Mouse (Mus musculus) midbrain, embryonic 13.5 days (tissue): ENCODE measurements at regions not wholly inside any gene's neighbourhood (a gene's known extent, or its start where the extent isn't known, plus 50 kb on each side); places are given as distances from the start of the nearest gene placed in this dataset.

ENCODE experiments used
- ATAC-seq: fragments of 200-750 bp; cut with Nextera tagmentation; 2 replicates; pipeline ENCODE4 v1.8.0; 2017; ENCODE audit warnings: mild to moderate bottlenecking, moderate TSS enrichment, moderate library complexity
- H3K27ac ChIP-seq: fragments of 300-500 bp; sonication (generic); 2 replicates; pipeline ENCODE4 v1.5.1; 2015; ENCODE audit warnings: inconsistent platforms, mild to moderate bottlenecking, moderate library complexity
- H3K27me3 ChIP-seq: fragments of 300-500 bp; sonication (generic); 2 replicates; pipeline ENCODE4 v1.6.1; 2015; ENCODE audit warnings: mild to moderate bottlenecking, inconsistent platforms
- H3K36me3 ChIP-seq: fragments of 300-500 bp; sonication (generic); 2 replicates; pipeline ENCODE4 v1.6.1; 2015; ENCODE audit warnings: mild to moderate bottlenecking, inconsistent platforms
- H3K4me1 ChIP-seq: fragments of 300-500 bp; sonication (generic); replicated peaks from 2 replicates; pipeline ENCODE4 v1.6.1; 2015; ENCODE audit warnings: inconsistent platforms
- H3K4me2 ChIP-seq: fragments of 300-500 bp; sonication (generic); replicated peaks from 2 replicates; pipeline ENCODE4 v1.6.1; 2015; ENCODE audit warnings: moderate library complexity, mild to moderate bottlenecking, inconsistent platforms
- H3K4me3 ChIP-seq: fragments of 300-500 bp; sonication (generic); replicated peaks from 2 replicates; pipeline ENCODE4 v1.5.1; 2015; ENCODE audit warnings: mild to moderate bottlenecking, inconsistent platforms
- H3K9ac ChIP-seq: fragments of 300-500 bp; sonication (generic); replicated peaks from 2 replicates; pipeline ENCODE4 v1.6.1; 2015; ENCODE audit warnings: mild to moderate bottlenecking, inconsistent platforms
- H3K9me3 ChIP-seq: fragments of 300-500 bp; sonication (generic); 2 replicates; pipeline ENCODE4 v1.6.1; 2016; ENCODE audit warnings: mild to moderate bottlenecking, inconsistent platforms
- WGBS: fragments of 180-500 bp; shearing (Covaris S2); methylation state at CpG from one replicate; pipeline ENCODE4 v1.1.7; 2015; 5-methylcytosine and 5-hydroxymethylcytosine counted together

DNA sequence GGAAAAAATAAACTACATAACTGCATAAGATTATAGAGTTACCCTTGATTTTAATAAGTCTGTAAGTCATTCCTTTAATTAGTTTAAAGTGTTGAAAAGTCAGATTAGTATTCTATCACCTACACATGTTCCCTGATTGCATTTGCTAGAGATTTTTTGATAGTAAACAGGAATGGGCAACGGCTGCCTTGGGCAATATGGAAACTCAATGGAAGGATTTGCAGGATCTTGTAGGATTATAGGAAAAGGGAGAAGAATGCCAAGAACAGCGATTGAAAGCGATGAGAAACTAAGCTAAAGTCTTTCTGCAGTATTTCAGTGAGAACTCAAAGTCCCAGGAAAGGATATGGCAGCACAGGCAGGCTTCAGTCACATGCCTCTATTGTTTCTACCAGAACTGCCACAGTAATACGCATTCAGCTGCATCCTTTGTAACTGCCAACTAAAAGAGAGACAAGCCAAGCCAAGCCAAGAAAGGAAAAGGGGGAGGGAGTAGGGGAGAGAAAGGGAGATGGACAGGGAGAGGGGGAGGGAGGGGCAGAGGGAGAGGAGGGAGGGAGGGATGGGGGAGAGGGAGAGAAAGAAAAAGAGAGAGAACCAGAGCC, 340.3 kb downstream of the Kif16b start:
- ATAC-seq = peak; percentile 96
- no peak overlapping the region for H3K4me2 ChIP-seq
- WGBS = 17% methylated on average over 4 of the region's 4 CpGs
- H3K9ac ChIP-seq = no peak overlapping the region
- H3K36me3 ChIP-seq = no peaks in the 10 kb centered on the region
- H3K4me3 ChIP-seq = no peak overlapping the region
- H3K4me1 ChIP-seq = peaks cover 12% of the 10 kb centered on the region
- no peaks in the 10 kb centered on the region for H3K9me3 ChIP-seq
- H3K27me3 ChIP-seq = no peaks in the 10 kb centered on the region
- H3K27ac ChIP-seq = 0 out of 2 replicates have a peak overlapping the region, but pooled peaks have one; percentile 35

- peak overlapping the region; percentile 35 for H3K27ac ChIP-seq
- 36% methylated on average over 3 of the region's 3 CpGs for WGBS
- no peak for ATAC-seq
- H3K4me2 ChIP-seq = no peak overlapping the region
- H3K4me1 ChIP-seq = peaks cover 12% of the 10 kb centered on the region
- no peaks in the 10 kb centered on the region for H3K9me3 ChIP-seq
- H3K9ac ChIP-seq = no peak overlapping the region
- no peak overlapping the region for H3K4me3 ChIP-seq
- no peaks in the 10 kb centered on the region for H3K27me3 ChIP-seq
- H3K36me3 ChIP-seq = no peaks in the 10 kb centered on the region
These were observed 340.9 kb downstream of the Kif16b start for GRCm38 (mm10) chr2:142560400-142560799.

- Histone ChIP-seq H3K36me3 (no peaks in the 10 kb centered on the region), H3K9me3 (no peaks in the 10 kb centered on the region), H3K27ac (peak overlapping the region; percentile 35), H3K4me2 (no peak overlapping the region), H3K4me3 (no peak overlapping the region), H3K27me3 (no peaks in the 10 kb centered on the region), H3K9ac (no peak overlapping the region), H3K4me1 (peaks cover 12% of the 10 kb centered on the region)
- no peak for ATAC-seq
These were observed 341.4 kb downstream of the Kif16b start for GRCm38 (mm10) chr2:142559946-142560345.

DNA sequence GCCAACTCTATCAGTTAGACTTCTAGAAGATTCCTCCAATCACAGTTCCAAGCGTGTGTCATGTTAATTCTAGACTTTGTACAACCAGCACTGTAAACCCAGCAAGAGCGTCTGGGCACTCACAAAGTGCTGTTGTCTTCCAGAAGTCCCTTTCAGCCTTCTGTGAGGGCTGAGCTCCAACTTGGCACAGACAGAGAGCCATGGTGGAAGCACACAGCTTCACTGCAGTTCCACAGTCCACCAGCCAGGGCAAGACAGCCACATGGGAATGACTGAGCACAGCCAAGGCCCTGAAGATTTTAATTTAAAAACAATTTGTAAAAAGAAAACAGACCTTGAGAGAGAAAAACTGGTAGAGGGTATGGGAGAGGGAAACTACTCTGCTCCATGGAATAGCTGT, 346.5 kb downstream of the Kif16b start:
- Histone ChIP-seq H3K4me3 (no peak overlapping the region), H3K36me3 (no peaks in the 10 kb centered on the region), H3K4me1 (peaks cover 13% of the 10 kb centered on the region), H3K4me2 (no peak overlapping the region), H3K9me3 (no peaks in the 10 kb centered on the region), H3K27me3 (no peaks in the 10 kb centered on the region), H3K9ac (no peak overlapping the region), H3K27ac (no peak overlapping the region)
- no peak for ATAC-seq
- 85% methylated on average over 2 of the region's 2 CpGs for WGBS

DNA sequence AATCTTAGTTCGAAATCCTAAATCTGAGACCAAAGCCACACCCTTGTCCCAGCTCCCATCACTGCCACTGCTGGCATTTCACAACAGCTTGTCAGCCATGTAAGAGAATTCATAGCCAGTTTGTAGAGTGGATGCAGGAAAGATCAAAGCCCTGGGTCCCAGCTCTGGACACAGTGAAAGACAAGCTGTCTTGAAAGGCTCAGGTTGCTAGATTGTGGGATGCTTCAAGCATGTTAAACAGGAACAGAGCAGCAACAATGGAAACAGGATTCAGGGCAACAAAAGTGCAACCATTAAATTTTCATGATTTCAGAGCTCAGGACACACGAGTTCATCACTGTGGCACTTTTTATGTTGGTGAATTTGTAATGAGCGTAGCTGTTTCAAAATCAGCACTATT, 349.6 kb downstream of the Kif16b start:
- H3K27ac ChIP-seq = 0 out of 2 replicates have a peak overlapping the region, but pooled peaks have one; percentile 7
- H3K36me3 ChIP-seq = no peaks in the 10 kb centered on the region
- peaks cover 10% of the 10 kb centered on the region for H3K4me1 ChIP-seq
- no peak overlapping the region for H3K4me2 ChIP-seq
- no peak overlapping the region for H3K9ac ChIP-seq
- no peak overlapping the region for H3K4me3 ChIP-seq
- H3K9me3 ChIP-seq = no peaks in the 10 kb centered on the region
- peak; percentile 89 for ATAC-seq
- WGBS = 44% methylated on average over 3 of the region's 3 CpGs
- H3K27me3 ChIP-seq = no peaks in the 10 kb centered on the region

GRCm38 (mm10) chr2:142548766-142549165, 352.6 kb downstream of the Kif16b start:
- peaks cover 10% of the 10 kb centered on the region for H3K4me1 ChIP-seq
- no peaks in the 10 kb centered on the region for H3K9me3 ChIP-seq
- H3K4me3 ChIP-seq = no peak overlapping the region
- WGBS = 94% methylated on average over 4 of the region's 4 CpGs
- H3K27me3 ChIP-seq = no peaks in the 10 kb centered on the region
- no peak overlapping the region for H3K27ac ChIP-seq
- no peaks in the 10 kb centered on the region for H3K36me3 ChIP-seq
- no peak for ATAC-seq
- no peak overlapping the region for H3K4me2 ChIP-seq
- no peak overlapping the region for H3K9ac ChIP-seq

DNA sequence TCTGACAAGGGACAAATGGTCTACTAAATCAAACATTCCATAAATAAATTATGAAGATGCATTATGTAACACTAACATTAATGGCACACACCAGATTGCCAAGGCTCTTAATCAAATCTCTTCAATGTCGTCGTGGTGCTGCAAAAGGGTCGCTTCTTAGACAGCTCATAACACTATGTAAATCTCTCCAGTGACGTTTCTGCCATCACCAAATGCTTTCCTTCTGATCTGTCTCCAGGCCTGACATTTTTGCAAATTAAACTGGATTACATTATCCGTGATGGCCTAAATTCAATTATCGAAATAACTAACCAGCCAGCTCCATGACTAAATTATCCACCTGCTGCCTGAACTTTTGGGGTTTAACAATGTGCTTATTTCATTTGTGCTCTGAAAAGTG, 356.4 kb downstream of the Kif16b start:
- Histone ChIP-seq H3K4me2 (no peak overlapping the region), H3K9me3 (no peaks in the 10 kb centered on the region), H3K9ac (no peak overlapping the region), H3K4me3 (no peak overlapping the region), H3K27ac (no peak overlapping the region), H3K36me3 (no peaks in the 10 kb centered on the region), H3K4me1 (no peaks in the 10 kb centered on the region), H3K27me3 (no peaks in the 10 kb centered on the region)
- WGBS = 62% methylated on average over 6 of the region's 6 CpGs
- ATAC-seq = no peak

GRCm38 (mm10) chr2:142539980-142540379, 361.4 kb downstream of the Kif16b start:
- H3K4me3 ChIP-seq = no peak overlapping the region
- no peaks in the 10 kb centered on the region for H3K27me3 ChIP-seq
- H3K9ac ChIP-seq = no peak overlapping the region
- no peaks in the 10 kb centered on the region for H3K9me3 ChIP-seq
- no peaks in the 10 kb centered on the region for H3K4me1 ChIP-seq
- WGBS = 80% methylated on average over 1 of the region's 1 CpGs
- no peak overlapping the region for H3K27ac ChIP-seq
- no peak for ATAC-seq
- no peaks in the 10 kb centered on the region for H3K36me3 ChIP-seq
- no peak overlapping the region for H3K4me2 ChIP-seq

DNA sequence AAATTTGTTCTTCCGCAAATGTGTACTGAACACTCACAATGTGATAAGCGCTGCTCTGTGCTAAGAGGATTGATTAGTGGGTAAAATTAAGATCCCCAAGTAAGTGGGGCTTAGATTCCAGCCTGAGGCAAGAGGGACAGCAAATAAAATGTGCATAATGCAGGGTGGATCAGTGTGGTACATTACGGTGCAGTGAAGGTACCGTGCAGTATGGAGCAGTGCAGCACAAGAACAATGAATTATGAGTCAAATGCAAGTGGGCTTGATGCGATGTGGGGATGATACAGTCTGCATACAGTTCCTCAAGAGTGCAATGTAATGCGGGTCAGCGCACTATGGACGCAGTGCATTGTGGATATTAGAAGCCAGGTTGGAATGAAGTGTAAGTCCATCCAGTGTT, 367.8 kb downstream of the Kif16b start:
- H3K4me2 ChIP-seq = no peak overlapping the region
- H3K27ac ChIP-seq = peak overlapping the region; percentile 0; the same call in 1 of the 2 replicates
- H3K4me3 ChIP-seq = no peak overlapping the region
- no peaks in the 10 kb centered on the region for H3K9me3 ChIP-seq
- H3K36me3 ChIP-seq = no peaks in the 10 kb centered on the region
- H3K4me1 ChIP-seq = no peaks in the 10 kb centered on the region
- no peaks in the 10 kb centered on the region for H3K27me3 ChIP-seq
- no peak overlapping the region for H3K9ac ChIP-seq
- WGBS = 79% methylated on average over 8 of the region's 8 CpGs
- ATAC-seq = peak; percentile 77

DNA sequence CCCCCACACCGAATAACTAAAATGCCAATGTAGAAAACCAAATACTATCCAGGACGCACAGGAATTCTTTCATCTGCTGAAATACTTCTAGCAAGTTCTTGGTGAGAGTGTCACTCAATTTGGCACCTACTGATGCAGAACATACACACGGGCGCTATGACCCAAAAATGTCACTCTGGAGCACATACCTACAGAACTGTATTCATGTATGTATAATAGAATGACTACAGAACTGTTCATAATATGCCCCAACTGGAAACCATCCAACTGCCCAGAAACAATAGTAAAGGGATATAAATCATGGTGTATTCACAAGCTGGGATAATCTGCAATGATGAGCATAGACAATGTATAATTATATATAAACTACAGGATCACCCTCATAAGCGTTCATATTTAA, 378.9 kb downstream of the Kif16b start:
- Histone ChIP-seq H3K4me1 (no peaks in the 10 kb centered on the region), H3K4me3 (no peak overlapping the region), H3K36me3 (no peaks in the 10 kb centered on the region), H3K27me3 (no peaks in the 10 kb centered on the region), H3K9ac (no peak overlapping the region), H3K4me2 (no peak overlapping the region), H3K27ac (no peak overlapping the region), H3K9me3 (no peaks in the 10 kb centered on the region)
- no peak for ATAC-seq
- WGBS = 94% methylated on average over 5 of the region's 5 CpGs

- no peak overlapping the region for H3K9ac ChIP-seq
- no peaks in the 10 kb centered on the region for H3K27me3 ChIP-seq
- no peaks in the 10 kb centered on the region for H3K4me1 ChIP-seq
- ATAC-seq = no peak
- WGBS = 94% methylated on average over 3 of the region's 3 CpGs
- no peaks in the 10 kb centered on the region for H3K36me3 ChIP-seq
- no peak overlapping the region for H3K4me3 ChIP-seq
- no peaks in the 10 kb centered on the region for H3K9me3 ChIP-seq
- no peak overlapping the region for H3K27ac ChIP-seq
- H3K4me2 ChIP-seq = no peak overlapping the region
These were observed 383.6 kb downstream of the Kif16b start for GRCm38 (mm10) chr2:142517731-142518130.

DNA sequence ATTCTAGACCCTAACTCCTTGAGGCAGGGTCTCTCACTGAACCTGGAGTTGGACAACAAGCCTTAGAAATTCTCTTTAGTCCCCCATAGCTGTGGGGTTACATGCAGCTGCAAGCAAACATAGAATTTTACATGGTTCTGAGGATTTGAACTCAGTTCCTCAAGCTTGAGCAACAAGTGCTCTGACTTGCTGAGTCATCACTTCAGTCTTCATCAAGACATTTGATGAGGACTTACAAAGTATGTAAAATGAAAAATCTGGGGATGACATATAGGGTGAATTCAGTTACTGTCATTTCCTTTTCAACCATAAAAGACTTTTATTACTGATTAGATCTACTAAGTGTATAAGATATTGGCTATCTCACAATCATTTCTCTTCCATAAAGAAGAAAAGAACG, 396.1 kb downstream of the Kif16b start:
- H3K4me3 ChIP-seq = no peak overlapping the region
- H3K36me3 ChIP-seq = no peaks in the 10 kb centered on the region
- no peaks in the 10 kb centered on the region for H3K27me3 ChIP-seq
- no peak overlapping the region for H3K4me2 ChIP-seq
- no peak for ATAC-seq
- 94% methylated on average over 1 of the region's 1 CpGs for WGBS
- no peaks in the 10 kb centered on the region for H3K4me1 ChIP-seq
- no peak overlapping the region for H3K9ac ChIP-seq
- H3K9me3 ChIP-seq = no peaks in the 10 kb centered on the region
- no peak overlapping the region for H3K27ac ChIP-seq
